Mouse (Mus musculus) thymus, adult 2 months (tissue): Measurements from ENCODE around the gene Olfr27. TPM values are rescaled to one million over a fixed set of nuclear protein-coding genes. Genes with fewer than 3 reads are reported as not detected.

Source experiments
- DNase-seq: peaks from one replicate; pipeline ENCODE4 v3.0.0; 2021
- H3K27ac ChIP-seq: fragments of 200-500 bp; 2 replicates; pipeline ENCODE4 v1.5.1; 2012; ENCODE audit warnings: low read length, control low read depth; ENCODE audit not compliant: control insufficient read depth, insufficient read depth
- H3K27me3 ChIP-seq: fragments of 200-500 bp; 2 replicates; pipeline ENCODE4 v1.6.1; 2012; ENCODE audit warnings: mild to moderate bottlenecking, low read length, moderate library complexity, mixed read lengths; ENCODE audit not compliant: control insufficient read depth, insufficient read depth
- H3K36me3 ChIP-seq: fragments of 200-500 bp; 2 replicates; pipeline ENCODE4 v1.6.1; 2012; ENCODE audit warnings: mild to moderate bottlenecking, low read length, moderate library complexity; ENCODE audit not compliant: control insufficient read depth, insufficient read depth
- H3K4me1 ChIP-seq: fragments of 200-500 bp; replicated peaks from 2 replicates; pipeline ENCODE4 v1.6.1; 2012; ENCODE audit warnings: low read length; ENCODE audit not compliant: control insufficient read depth, insufficient read depth
- H3K4me3 ChIP-seq: fragments of 200-500 bp; 2 replicates; pipeline ENCODE4 v1.5.1; 2012; ENCODE audit warnings: mild to moderate bottlenecking, low read length, control low read depth, moderate library complexity; ENCODE audit not compliant: control insufficient read depth, insufficient read depth
- CTCF ChIP-seq: fragments of 200-500 bp; IDR thresholded peaks from 2 replicates; pipeline ENCODE4 v1.5.1; 2012; ENCODE audit warnings: mild to moderate bottlenecking, control low read depth, low read length, moderate library complexity, borderline replicate concordance; ENCODE audit not compliant: control insufficient read depth, poor library complexity, insufficient read depth; ENCODE audit errors: extremely low read depth
- POLR2A ChIP-seq: fragments of 200-500 bp; IDR thresholded peaks from 2 replicates; pipeline ENCODE4 v1.6.1; 2012; ENCODE audit warnings: mild to moderate bottlenecking, low read length, control low read depth, moderate library complexity; ENCODE audit not compliant: control insufficient read depth, poor library complexity, insufficient read depth; ENCODE audit errors: extremely low read depth
- WGBS: fragments of 180-500 bp; shearing (Covaris S2); methylation state at CpG from one replicate; pipeline ENCODE4 v1.1.7; 2018; 5-methylcytosine and 5-hydroxymethylcytosine counted together
- polyA plus RNA-seq: library from polyadenylated mRNA; depleted of rRNA; stranded (reverse); fragments of >200 nt; gene quantifications from 2 replicates; pipeline ENCODE4 v1.2.3, GENCODE M21; 2012; rRNA removed

Gene Olfr27
- polyA plus RNA-seq: not detected in 2 replicates

GRCm38 (mm10) chr9:39127831-39128230 lies at the start of gene Olfr27:
Gene Olfr27, plus strand, starts transcription at chr9:39128131.
- no peak within 1 kb of the TSS for H3K27ac ChIP-seq
- H3K27me3 ChIP-seq: no peaks in the 10 kb centered on the region
- no peak for TF ChIP-seq CTCF
- TF ChIP-seq POLR2A: no peak
- no peaks in the 10 kb centered on the region for H3K36me3 ChIP-seq
- DNase-seq: no peak
- H3K4me3 ChIP-seq: no peak within 1 kb of the TSS
- H3K4me1 ChIP-seq: no peaks in the 10 kb centered on the region

- Histone ChIP-seq H3K4me3 (no peak within 1 kb of the TSS), H3K4me1 (no peaks in the 10 kb centered on the region), H3K27me3 (no peaks in the 10 kb centered on the region), H3K36me3 (no peaks in the 10 kb centered on the region), H3K27ac (no peak within 1 kb of the TSS)
- DNase-seq: no peak
- no peak for TF ChIP-seq CTCF
- TF ChIP-seq POLR2A: no peak
- 93% methylated on average over 2 of the region's 2 CpGs for WGBS
Observed at GRCm38 (mm10) chr9:39078787-39079186, 49.1 kb upstream of the Olfr27 start, which contains the start of gene Olfr938. Gene Olfr938, minus strand, starts transcription at chr9:39078887.

GRCm38 (mm10) chr9:39127326-39127725 lies 605 bp upstream of the Olfr27 start:
- TF ChIP-seq CTCF (no peak), POLR2A (no peak)
- Histone ChIP-seq H3K4me3 (no peak overlapping the region), H3K36me3 (no peaks in the 10 kb centered on the region), H3K4me1 (no peaks in the 10 kb centered on the region), H3K27ac (no peak overlapping the region), H3K27me3 (no peaks in the 10 kb centered on the region)
- 92% methylated on average over 1 of the region's 1 CpGs for WGBS
- DNase-seq: no peak

GRCm38 (mm10) chr9:39152401-39152800 lies 24.5 kb downstream of the Olfr27 start:
- TF ChIP-seq CTCF (no peak), POLR2A (no peak)
- no peaks in the 10 kb centered on the region for H3K4me1 ChIP-seq
- H3K36me3 ChIP-seq: no peaks in the 10 kb centered on the region
- H3K4me3 ChIP-seq: no peak overlapping the region
- DNase-seq: no peak
- H3K27ac ChIP-seq: no peak overlapping the region
- no peaks in the 10 kb centered on the region for H3K27me3 ChIP-seq
- 57% methylated on average over 1 of the region's 1 CpGs for WGBS

- TF ChIP-seq POLR2A (no peak), CTCF (no peak)
- Histone ChIP-seq H3K36me3 (no peaks in the 10 kb centered on the region), H3K27me3 (no peaks in the 10 kb centered on the region), H3K27ac (no peak within 1 kb of the TSS), H3K4me1 (no peaks in the 10 kb centered on the region), H3K4me3 (no peak within 1 kb of the TSS)
- 95% methylated on average over 5 of the region's 5 CpGs for WGBS
- DNase-seq: no peak
Observed at GRCm38 (mm10) chr9:39166004-39166403, 38.1 kb downstream of the Olfr27 start, which contains the start of gene Olfr943. Gene Olfr943, plus strand, starts transcription at chr9:39166304.

Other genes starting within 250 kb of the Olfr27 start
- gene Olfr930, start 198.3 kb upstream of the Olfr27 start, polyA plus RNA-seq: not detected in 2 replicates
- gene Olfr933, start 155.8 kb upstream of the Olfr27 start, polyA plus RNA-seq: not detected in 2 replicates
- gene Olfr934, start 139.8 kb upstream of the Olfr27 start, polyA plus RNA-seq: not detected in 2 replicates
- gene Olfr935, start 128.4 kb upstream of the Olfr27 start, polyA plus RNA-seq: not detected in 2 replicates
- gene Olfr146, start 104.8 kb upstream of the Olfr27 start, polyA plus RNA-seq: not detected in 2 replicates
- gene Olfr937, start 63.2 kb upstream of the Olfr27 start, polyA plus RNA-seq: not detected in 2 replicates
- gene Olfr938, start 49.2 kb upstream of the Olfr27 start, polyA plus RNA-seq: not detected in 2 replicates
- gene Olfr943, start 38.2 kb downstream of the Olfr27 start, polyA plus RNA-seq: not detected in 2 replicates
- not detected in 2 replicates for gene Olfr944, start 73.8 kb downstream of the Olfr27 start, polyA plus RNA-seq
- gene Olfr1537, start 121.9 kb downstream of the Olfr27 start, polyA plus RNA-seq: not detected in 2 replicates
- gene Olfr945, start 148.7 kb downstream of the Olfr27 start, polyA plus RNA-seq: not detected in 2 replicates
- not detected in 2 replicates for gene Olfr948, start 197.9 kb downstream of the Olfr27 start, polyA plus RNA-seq